Mouse (Mus musculus): ENCODE measurements at regions not wholly inside any gene's neighbourhood (a gene's known extent, or its start where the extent isn't known, plus 50 kb on each side); places are given as distances from the start of the nearest gene placed in this dataset.

DNA sequence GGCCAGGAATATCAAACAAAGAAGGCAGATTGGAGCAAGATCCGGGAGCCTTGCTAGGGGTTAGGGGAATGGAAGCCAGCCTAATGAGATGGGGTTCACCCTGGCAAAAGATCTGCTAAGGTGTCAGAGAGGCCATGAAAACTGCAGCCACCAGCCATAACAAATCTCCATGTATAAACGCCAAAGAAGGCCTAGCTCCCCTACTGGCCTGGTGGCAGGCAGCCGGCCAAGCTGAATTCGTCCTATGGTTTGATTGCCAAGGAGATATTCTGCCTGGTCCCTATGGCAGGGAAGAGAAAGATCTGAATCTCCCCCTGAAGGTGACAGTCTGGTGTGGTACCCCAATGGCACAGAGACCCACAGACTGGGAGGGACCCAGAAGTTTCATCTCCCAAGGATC lies 104.8 kb upstream of the E030018B13Rik start:
- no peak for DNase-seq (ENCODE audit: low spot score)

- DNase-seq (ENCODE audit: low spot score) = no peak
These were observed 101.1 kb upstream of the E030018B13Rik start for GRCm38 (mm10) chr7:63815531-63815930.

- DNase-seq (ENCODE audit: low spot score) = no peak
These were observed 100.4 kb upstream of the E030018B13Rik start for GRCm38 (mm10) chr7:63816056-63816941.

- no peak for DNase-seq (ENCODE audit: low spot score)
These were observed 99.2 kb upstream of the E030018B13Rik start for GRCm38 (mm10) chr7:63817476-63817875.

DNA sequence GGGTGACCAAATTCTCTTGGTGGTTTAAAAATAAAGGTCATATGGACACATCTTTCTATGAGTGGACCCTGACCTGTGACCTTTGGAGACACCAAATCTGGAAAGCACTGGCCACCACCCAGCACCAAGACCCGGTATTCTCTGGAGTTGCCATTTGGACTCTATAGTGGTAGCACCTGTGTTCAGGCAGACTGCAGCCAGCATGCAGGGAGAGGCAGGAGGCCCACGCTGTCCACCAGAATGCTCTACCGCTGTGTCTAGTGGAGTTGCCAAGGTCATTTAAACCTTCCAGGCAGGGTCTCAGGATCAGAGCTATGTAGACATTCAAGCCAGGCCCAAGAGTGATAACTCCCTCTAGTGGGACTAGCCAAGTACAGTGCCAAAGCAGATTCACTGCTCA lies 98.6 kb upstream of the E030018B13Rik start:
- DNase-seq (ENCODE audit: low spot score) = no peak

- DNase-seq (ENCODE audit: low spot score) = no peak
These were observed 96.4 kb upstream of the E030018B13Rik start for GRCm38 (mm10) chr7:63820286-63820685.

GRCm38 (mm10) chr7:63822001-63822400 lies 94.7 kb upstream of the E030018B13Rik start:
- no peak for DNase-seq (ENCODE audit: low spot score)

- DNase-seq (ENCODE audit: low spot score) = peak; percentile 45
These were observed 92.6 kb upstream of the E030018B13Rik start for GRCm38 (mm10) chr7:63824009-63824408.

- no peak for DNase-seq (ENCODE audit: low spot score)
These were observed 87.2 kb upstream of the E030018B13Rik start for GRCm38 (mm10) chr7:63829362-63829920.

DNA sequence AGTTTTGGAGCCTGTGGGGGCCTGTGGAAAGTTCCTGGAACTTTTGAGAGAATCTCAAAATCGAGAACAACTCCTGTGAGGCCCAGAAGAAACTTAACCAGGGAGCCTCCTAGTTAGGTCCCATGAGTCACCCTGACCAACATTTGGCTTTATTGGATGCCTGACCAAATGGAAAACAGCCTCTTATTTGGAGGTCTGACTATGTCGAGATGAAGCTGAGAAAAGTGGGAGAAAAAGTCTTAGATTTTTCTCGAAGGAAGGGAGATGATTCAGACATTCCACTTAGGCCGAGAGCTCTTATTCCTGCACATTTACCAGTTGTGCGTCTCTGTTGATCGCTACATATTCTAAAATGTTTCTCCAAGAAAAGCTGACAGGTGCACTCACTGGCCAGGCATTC lies 83.0 kb upstream of the E030018B13Rik start:
- no peak for DNase-seq (ENCODE audit: low spot score)

DNA sequence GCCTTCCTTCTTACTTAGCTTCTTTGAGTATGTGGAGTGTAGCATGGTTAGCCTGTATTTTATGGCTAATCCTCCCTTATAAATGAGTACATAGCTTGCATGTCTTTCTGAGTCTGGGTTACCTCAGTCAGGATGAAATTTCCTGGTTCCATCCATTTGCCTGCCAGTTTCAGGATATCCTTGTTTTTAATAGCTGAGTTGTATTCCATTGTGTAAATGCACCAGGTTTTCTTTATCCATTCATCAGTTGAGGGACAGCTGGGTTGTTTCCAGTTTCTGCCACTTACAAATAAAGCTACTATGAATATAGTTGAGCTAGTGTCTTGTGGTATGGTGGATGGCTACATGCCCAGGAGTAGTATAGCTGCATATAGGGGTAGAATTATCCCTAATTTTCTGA lies 80.7 kb upstream of the E030018B13Rik start:
- DNase-seq (ENCODE audit: low spot score) = no peak
